Mouse (Mus musculus) frontal cortex, postnatal 36 days (tissue): ENCODE measurements around the gene Gm49366.
"Not testable (repeated sequence)": the region's sequence is repeated elsewhere in the genome, so short reads cannot be mapped to it uniquely, and the experiment has no call there.

Experiments
- DNase-seq, 2 experiments: peaks; one replicate each; pipeline ENCODE4 v3.0.0; 2022; ENCODE audit warnings: low spot score in 2 of 2

The Gm49366 gene

GRCm38 (mm10) chr12:84083842-84084241 lies 45.1 kb downstream of the Gm49366 start:
- no peak for DNase-seq

GRCm38 (mm10) chr12:84084581-84084980 lies 45.8 kb downstream of the Gm49366 start:
- DNase-seq = no peak

DNA sequence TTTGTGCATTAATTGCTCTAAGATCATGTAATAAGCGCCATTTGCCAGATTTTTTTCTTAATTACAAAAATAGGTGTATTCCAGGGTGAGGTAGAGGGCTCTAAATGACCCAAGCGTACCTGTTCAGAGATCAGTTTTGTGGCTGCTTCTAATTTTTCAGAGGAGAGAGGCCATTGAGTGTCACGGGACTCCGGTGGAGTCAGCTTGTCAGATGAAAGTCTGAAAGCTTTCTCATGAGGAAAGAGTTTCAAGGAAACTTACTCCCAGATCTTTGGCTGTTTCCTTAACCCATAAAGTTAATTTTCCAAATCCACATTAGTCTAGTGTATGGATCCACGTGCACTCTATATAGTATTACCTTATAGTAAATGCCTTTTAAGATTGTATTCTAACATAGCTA lies 55.9 kb downstream of the Gm49366 start:
- not testable (repeated sequence) for DNase-seq

DNA sequence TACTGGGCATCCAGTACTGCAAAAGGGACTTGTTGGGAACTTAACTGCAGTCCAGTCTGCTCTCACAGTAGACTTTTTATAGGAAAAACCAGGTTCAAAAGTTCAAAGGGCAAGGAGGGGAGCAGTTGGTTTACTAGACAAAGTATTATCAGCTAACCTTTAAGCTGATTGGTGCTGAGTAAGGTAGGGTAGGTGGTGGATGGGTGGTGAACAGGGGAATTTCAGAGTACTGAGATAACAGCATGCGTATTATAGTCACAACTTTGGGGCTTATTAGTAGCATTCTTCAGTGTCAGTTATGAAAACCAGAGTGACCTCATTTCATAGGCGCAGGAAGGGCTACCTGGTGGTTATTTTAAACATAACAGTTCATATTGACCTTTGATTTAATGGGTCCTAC lies 60.9 kb downstream of the Gm49366 start:
- DNase-seq = no peak

DNA sequence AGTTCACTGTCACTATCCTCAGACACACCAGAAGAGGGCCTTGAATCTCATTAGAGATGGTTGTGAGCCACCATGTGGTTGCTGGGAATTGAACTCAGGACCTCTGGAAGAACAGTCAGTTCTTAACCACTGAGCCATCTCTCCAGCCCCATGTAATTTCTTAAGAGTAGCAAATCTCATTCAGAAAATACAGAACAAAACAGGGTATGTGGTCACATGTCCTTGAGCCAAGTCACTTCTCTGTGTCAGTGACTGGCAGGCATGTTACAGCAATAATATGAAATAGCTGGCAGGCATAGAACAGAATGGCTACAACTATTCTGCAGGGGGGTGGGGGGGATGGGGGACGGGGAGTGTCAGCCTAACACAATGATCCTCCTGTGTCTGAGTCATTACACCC lies 61.3 kb downstream of the Gm49366 start:
- DNase-seq = no peak

GRCm38 (mm10) chr12:84100604-84101492 lies 62.1 kb downstream of the Gm49366 start, which contains the start of gene Acot6:
TSS of gene Acot6 (plus strand) at chr12:84100654.
- peak; percentile 40 to 46 for DNase-seq

- no peak for DNase-seq
Observed at GRCm38 (mm10) chr12:84101493-84101845, 62.7 kb downstream of the Gm49366 start.

- DNase-seq = no peak
Observed at GRCm38 (mm10) chr12:84107012-84107411, 68.3 kb downstream of the Gm49366 start.

DNA sequence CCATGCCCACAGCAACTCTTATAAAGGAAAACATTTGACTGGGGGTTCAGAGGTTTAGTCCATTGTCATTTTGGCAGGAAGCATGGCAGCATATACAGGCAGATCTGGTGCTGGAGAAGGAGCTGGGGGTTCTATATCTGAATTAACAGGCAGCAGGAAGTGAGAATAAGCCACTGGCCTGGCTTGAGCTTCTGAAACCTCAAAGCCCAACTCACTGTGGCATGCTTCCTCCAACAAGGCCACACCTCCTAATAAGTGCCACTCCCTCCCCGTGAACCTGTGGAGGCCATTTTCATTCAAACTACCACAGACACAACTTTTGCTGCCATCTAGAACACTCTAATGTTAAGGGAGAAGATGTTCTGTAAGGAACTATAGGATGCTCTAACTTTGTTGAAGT lies 69.0 kb downstream of the Gm49366 start:
- no peak for DNase-seq
